Comparison of ENCODE assay signal across 8 mouse cellular contexts in the genomic region with DNA sequence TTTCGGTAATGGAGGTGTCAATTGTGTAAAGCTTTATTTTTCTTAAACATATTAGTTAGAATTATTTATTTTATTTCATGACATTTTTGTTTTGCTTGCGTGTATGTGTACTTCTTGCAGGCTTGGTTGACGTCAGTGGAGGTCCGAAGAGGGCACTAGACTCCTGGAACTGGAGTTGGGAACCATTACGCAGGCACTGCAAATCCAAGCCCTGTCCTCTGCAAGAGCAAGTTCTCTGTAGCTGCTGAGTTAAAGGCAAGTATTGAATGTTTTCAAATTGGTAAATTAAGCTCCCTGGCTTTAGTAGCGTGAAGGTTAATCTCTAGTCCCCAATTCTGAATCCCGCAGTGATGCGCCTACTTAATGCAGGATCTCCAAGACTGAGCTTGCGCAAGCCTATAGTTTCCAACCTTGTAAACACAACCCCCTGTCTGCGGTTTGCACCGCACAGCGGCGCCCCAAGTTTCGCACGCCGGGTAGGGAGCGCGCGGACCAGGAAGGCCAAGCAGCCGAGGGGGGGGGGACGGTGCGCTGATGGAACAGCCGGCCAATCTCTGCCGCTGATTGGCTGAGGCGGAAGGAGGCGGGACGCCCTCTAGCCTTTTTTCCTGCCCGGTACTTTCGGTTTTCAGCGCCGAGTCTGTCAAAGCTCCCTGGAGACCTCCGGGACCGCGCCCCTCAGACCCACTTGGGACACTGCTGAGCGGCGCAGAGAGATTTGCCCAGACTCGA. TPM values are rescaled to one million over a fixed set of nuclear protein-coding genes. Genes with fewer than 3 reads are reported as not detected.
DNase-seq lines count a peak whose midpoint lies in the region; ATAC-seq and TF ChIP-seq lines count a peak whose summit lies in the region.

A gene (plus strand): TSS at position 581 of the 732 bp plus-strand sequence.

- TF ChIP-seq POLR2A in olfactory bulb, adult 2 months (IDR thresholded peaks at IDR 0.05; ENCODE audit: insufficient read depth, low read depth, low read length): peak; percentile 70; the same call in 1 of the 2 replicates
- peak; percentile 76; the same call in 1 of the 2 replicates for TF ChIP-seq POLR2A in thymus, adult 2 months (IDR thresholded peaks at IDR 0.05; ENCODE audit: control insufficient read depth, extremely low read depth, insufficient read depth, low read length, poor library complexity)

- H3K4me1 ChIP-seq in ES-E14 (ENCODE audit: control insufficient read depth in 2 of 2, insufficient read depth in 2 of 2, low read length in 2 of 2, poor library complexity in 1 of 2): 0 out of 4 replicates have a peak, but pooled peaks cover 0 to 4% of the 10 kb centered on the region in 2 experiments
- peaks cover 10% of the 10 kb centered on the region for H3K4me1 ChIP-seq in forebrain, embryonic 16.5 days (replicated peaks; ENCODE audit: control insufficient read depth, insufficient read depth, low read length)
- H3K4me1 ChIP-seq in lung, embryonic 14.5 days (ENCODE audit: insufficient read depth): peaks cover 4% of the 10 kb centered on the region; the same call in 1 of the 2 replicates
- 0 out of 2 replicates have a peak, but pooled peaks cover 2% of the 10 kb centered on the region for H3K4me1 ChIP-seq in olfactory bulb, adult 2 months (ENCODE audit: control insufficient read depth, insufficient read depth, low read length)
- peaks cover 10% of the 10 kb centered on the region for H3K4me1 ChIP-seq in thymus, adult 2 months (replicated peaks; ENCODE audit: control insufficient read depth, insufficient read depth, low read length)

- peak within 1 kb of the TSS; percentile 69 to 80 for H3K4me3 ChIP-seq in ES-E14 (ENCODE audit: insufficient read depth in 1 of 2, low read depth in 1 of 2, low read length in 2 of 2, poor library complexity in 1 of 2, severe bottlenecking in 1 of 2)
- peak within 1 kb of the TSS; percentile 71 for H3K4me3 ChIP-seq in forebrain, embryonic 16.5 days (replicated peaks; ENCODE audit: low read length)
- H3K4me3 ChIP-seq in layer of hippocampus, adult 2 months: peak within 1 kb of the TSS; percentile 81
- peak within 1 kb of the TSS; percentile 73 for H3K4me3 ChIP-seq in lung, embryonic 14.5 days (ENCODE audit: low read depth, low read length)
- peak within 1 kb of the TSS; percentile 75 for H3K4me3 ChIP-seq in olfactory bulb, adult 2 months (ENCODE audit: insufficient read depth, low read depth, low read length)
- H3K4me3 ChIP-seq in thymus, adult 2 months (ENCODE audit: control insufficient read depth, insufficient read depth, low read length): peak within 1 kb of the TSS; percentile 97

- no peaks in the 10 kb centered on the region for H3K27me3 ChIP-seq in forebrain, embryonic 16.5 days (replicated peaks; ENCODE audit: control insufficient read depth, insufficient read depth, low read length)
- no peaks in the 10 kb centered on the region for H3K27me3 ChIP-seq in lung, embryonic 14.5 days (ENCODE audit: insufficient read depth, low read length)
- H3K27me3 ChIP-seq in thymus, adult 2 months (ENCODE audit: control insufficient read depth, insufficient read depth, low read length): no peaks in the 10 kb centered on the region

- no peak within 1 kb of the TSS for H3K27ac ChIP-seq in ES-E14 (ENCODE audit: insufficient read depth, low read depth, low read length, poor library complexity, severe bottlenecking)
- 0 out of 2 replicates have a peak within 1 kb of the TSS, but pooled peaks have one; percentile 2 for H3K27ac ChIP-seq in forebrain, embryonic 16.5 days (ENCODE audit: low read length)
- H3K27ac ChIP-seq in layer of hippocampus, adult 2 months: peak within 1 kb of the TSS; percentile 95
- peak within 1 kb of the TSS; percentile 54 for H3K27ac ChIP-seq in lung, embryonic 14.5 days (ENCODE audit: low read depth)
- H3K27ac ChIP-seq in olfactory bulb, adult 2 months (ENCODE audit: insufficient read depth, low read depth, low read length): peak within 1 kb of the TSS; percentile 53
- peak within 1 kb of the TSS; percentile 77 for H3K27ac ChIP-seq in thymus, adult 2 months (ENCODE audit: control insufficient read depth, insufficient read depth, low read length)

- no peaks in the 10 kb centered on the region for H3K36me3 ChIP-seq in ES-E14 (ENCODE audit: control insufficient read depth, insufficient read depth, low read length, poor library complexity, severe bottlenecking)
- H3K36me3 ChIP-seq in forebrain, embryonic 16.5 days (ENCODE audit: control insufficient read depth, insufficient read depth): no peaks in the 10 kb centered on the region
- H3K36me3 ChIP-seq in lung, embryonic 14.5 days (ENCODE audit: insufficient read depth): peaks cover 6% of the 10 kb centered on the region; the same call in 1 of the 2 replicates
- peaks cover 26% of the 10 kb centered on the region for H3K36me3 ChIP-seq in thymus, adult 2 months (ENCODE audit: control insufficient read depth, insufficient read depth, low read length)

- peak; percentile 48 for TF ChIP-seq CTCF in layer of hippocampus, adult 2 months (conservative IDR thresholded peaks at IDR 0.05)
- TF ChIP-seq CTCF in lung, embryonic 14.5 days (IDR thresholded peaks at IDR 0.05; ENCODE audit: low read depth): peak; percentile 29
- TF ChIP-seq CTCF in olfactory bulb, adult 2 months (IDR thresholded peaks at IDR 0.05; ENCODE audit: insufficient read depth, low read depth, low read length): no peak
- peak; percentile 52; the same call in 1 of the 2 replicates for TF ChIP-seq CTCF in thymus, adult 2 months (IDR thresholded peaks at IDR 0.05; ENCODE audit: borderline replicate concordance, control insufficient read depth, extremely low read depth, insufficient read depth, low read length, poor library complexity)

- no peaks in the 10 kb centered on the region for H3K9me3 ChIP-seq in ES-E14 (ENCODE audit: control insufficient read depth, insufficient read depth, low read depth, low read length)
- H3K9me3 ChIP-seq in forebrain, embryonic 16.5 days (ENCODE audit: control insufficient read depth, low read length): no peaks in the 10 kb centered on the region
- no peaks in the 10 kb centered on the region for H3K9me3 ChIP-seq in lung, embryonic 14.5 days (ENCODE audit: low read depth, low read length)

- in situ Hi-C loops in ES-E14 (cut with MboI; ENCODE audit: low sequenced_read_pairs in 2 of 2, unreplicated experiment in 2 of 2): no loop called here

- peak within 1 kb of the TSS; percentile 99 for H3K4me2 ChIP-seq in forebrain, embryonic 16.5 days (ENCODE audit: low read length)
- H3K4me2 ChIP-seq in lung, embryonic 14.5 days: peak within 1 kb of the TSS; percentile 75

- ATAC-seq in forebrain, embryonic 16.5 days: peak; percentile 95
- peak; percentile 95 for ATAC-seq in lung, embryonic 14.5 days (ENCODE audit: insufficient read depth)

- WGBS in forebrain, embryonic 16.5 days: 3% methylated on average over 37 of the region's 37 CpGs
- 3% methylated on average over 37 of the region's 37 CpGs for WGBS in lung, embryonic 14.5 days
- 2% methylated on average over 37 of the region's 37 CpGs for WGBS in olfactory bulb, adult 2 months
- 6% methylated on average over 37 of the region's 37 CpGs for WGBS in thymus, adult 2 months

- H3K9ac ChIP-seq in ES-E14 (ENCODE audit: insufficient read depth, low read depth, low read length, poor library complexity, severe bottlenecking): peak within 1 kb of the TSS; percentile 53
- peak within 1 kb of the TSS; percentile 62 for H3K9ac ChIP-seq in forebrain, embryonic 16.5 days (replicated peaks; ENCODE audit: low read depth, low read length)
- peak within 1 kb of the TSS; percentile 62 for H3K9ac ChIP-seq in lung, embryonic 14.5 days

- DNase-seq in ES-E14 (ENCODE audit: low read depth, low spot score): peak; percentile 85
- peak; percentile 83 for DNase-seq in cerebellum, adult 11-12 months
- DNase-seq in heart, postnatal 36 days: peak; percentile 85 to 88
- peak; percentile 67 to 75 for DNase-seq in layer of hippocampus, adult 2 months (ENCODE audit: low spot score in 2 of 2)
- DNase-seq in lung, embryonic 14.5 days: peak; percentile 96
- peak; percentile 90 for DNase-seq in thymus, adult 2 months

- intact Hi-C loops in heart, postnatal 36 days (cut with DNase I): loop anchor here (2.0 to 10.0 kb wide), 2 partner anchors 114 to 376 kb away; a partner anchor contains a TSS

TF ChIP-seq in ES-E14, 5 proteins besides CTCF, POLR2A, EP300 and RAD21:
- TF ChIP-seq HCFC1 (IDR thresholded peaks at IDR 0.05; ENCODE audit: borderline replicate concordance, insufficient read depth, low read length) (no peak), ZC3H11A (IDR thresholded peaks at IDR 0.05; ENCODE audit: borderline replicate concordance, low read depth, low read length) (peak; percentile 50; the same call in 1 of the 2 replicates), MAFK (IDR thresholded peaks at IDR 0.05; ENCODE audit: insufficient read depth, low read depth, low read length) (no peak), CHD2 (IDR thresholded peaks at IDR 0.05; ENCODE audit: low read depth, low read length) (no peak)

RNA-seq across cellular contexts. Expression of the gene that starts here (rescaled TPM):
- 14.8 and 17.0 TPM in 2 replicates for total RNA-seq in ES-E14 (2012; rRNA removed)
- polyA plus RNA-seq in forebrain, embryonic 16.5 days (2015; fragmentation: Nextera tagmentation; extraction: Ambion mirVana): 10.5 and 13.2 TPM in 2 replicates
- total RNA-seq in heart, postnatal 36 days (2021): 10 to 100 TPM; 23.3 to 33.3 TPM
- total RNA-seq in layer of hippocampus, adult 2 months (2021): 10 to 100 TPM; 22.0 to 23.4 TPM
- polyA plus RNA-seq in lung, embryonic 14.5 days (2014; fragmentation: Nextera tagmentation; extraction: Ambion mirVana): 21.4 and 23.5 TPM in 2 replicates
- not detected in 2 replicates for polyA plus RNA-seq in olfactory bulb, adult 2 months (2012; ENCODE audit: insufficient read depth, insufficient read length, low replicate concordance, missing spikeins)
- polyA plus RNA-seq in thymus, adult 2 months (2012; rRNA removed): 235 and 255 TPM in 2 replicates
